Mouse (Mus musculus) megakaryocyte, embryonic 14.5 days (primary cell): Measurements from ENCODE around the gene Defb25.

Source experiments
- FLI1 ChIP-seq: IDR thresholded peaks from 2 replicates; pipeline ENCODE4 v1.6.1; 2012; ENCODE audit warnings: low read length, inconsistent platforms, mixed read lengths
- GATA1 ChIP-seq: IDR thresholded peaks from 3 replicates; pipeline ENCODE4 v1.6.1; 2012; ENCODE audit warnings: mixed read lengths, low read length, inconsistent platforms, borderline replicate concordance

DNA sequence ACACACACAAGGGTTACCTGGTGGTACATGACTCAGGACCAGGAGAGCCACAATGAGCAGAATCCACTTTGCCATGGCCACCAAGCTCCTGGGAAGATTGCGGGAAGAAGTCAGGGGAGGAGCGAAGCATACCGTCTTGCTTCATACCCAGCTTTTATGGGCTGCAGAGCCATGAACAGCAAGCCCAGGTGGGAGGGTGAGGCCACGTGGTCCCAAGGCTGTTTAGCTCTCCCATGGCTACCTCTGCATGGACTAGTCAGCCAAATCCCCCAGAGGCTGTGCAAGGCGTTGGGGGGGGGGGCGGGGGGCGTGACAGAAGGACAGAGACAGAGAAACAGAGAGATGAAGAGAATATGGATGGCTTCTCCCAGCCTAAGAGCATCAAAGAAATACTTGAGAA lies at the start of gene Defb25:
- TF ChIP-seq GATA1, result no peak
- no peak for TF ChIP-seq FLI1
